Mouse (Mus musculus) ES-Bruce4 (cell line): ENCODE data around the gene Eapp. TPM values are rescaled to one million over a fixed set of nuclear protein-coding genes. Genes with fewer than 3 reads are reported as not detected.
"Not testable (repeated sequence)": the region's sequence is repeated elsewhere in the genome, so short reads cannot be mapped to it uniquely, and the experiment has no call there.

ENCODE experiments used
- H3K27ac ChIP-seq: 2 replicates; pipeline ENCODE4 v1.5.1; 2012; ENCODE audit warnings: low read length, inconsistent platforms; ENCODE audit not compliant: insufficient read depth
- H3K27me3 ChIP-seq: 2 replicates; pipeline ENCODE4 v1.6.1; 2012; ENCODE audit warnings: mild to moderate bottlenecking, low read length, inconsistent platforms; ENCODE audit not compliant: control insufficient read depth, poor library complexity, insufficient read depth, severe bottlenecking
- H3K36me3 ChIP-seq: 2 replicates; pipeline ENCODE4 v1.6.1; 2012; ENCODE audit warnings: inconsistent platforms, mild to moderate bottlenecking, low read length, moderate library complexity; ENCODE audit not compliant: control insufficient read depth, poor library complexity, insufficient read depth, severe bottlenecking
- H3K4me1 ChIP-seq: one replicate; pipeline ENCODE4 v1.8.1; 2011; ENCODE audit warnings: low read length; ENCODE audit not compliant: control insufficient read depth, insufficient read depth
- H3K4me3 ChIP-seq: 2 replicates; pipeline ENCODE4 v1.5.1; 2011; ENCODE audit warnings: low read depth, mild to moderate bottlenecking, low read length
- H3K9ac ChIP-seq: 2 replicates; pipeline ENCODE4 v1.6.1; 2012; ENCODE audit warnings: low read depth, mild to moderate bottlenecking, inconsistent platforms; ENCODE audit not compliant: poor library complexity, severe bottlenecking
- H3K9me3 ChIP-seq: replicated peaks from 2 replicates; pipeline ENCODE4 v1.6.1; 2012; ENCODE audit warnings: mild to moderate bottlenecking, low read length, inconsistent platforms; ENCODE audit not compliant: control insufficient read depth, poor library complexity, insufficient read depth, severe bottlenecking
- CTCF ChIP-seq: IDR thresholded peaks from one replicate; pipeline ENCODE4 v1.8.1; 2011; ENCODE audit warnings: low read depth, low read length
- EP300 ChIP-seq: IDR thresholded peaks from 2 replicates; pipeline ENCODE4 v1.6.1; 2011; ENCODE audit warnings: low read depth, low read length; ENCODE audit not compliant: insufficient read depth
- POLR2A ChIP-seq: IDR thresholded peaks from one replicate; pipeline ENCODE4 v1.8.1; 2011; ENCODE audit warnings: low read length; ENCODE audit not compliant: insufficient read depth
- polyA plus RNA-seq: library from polyadenylated mRNA; stranded (reverse); fragments of >200 nt; gene quantifications from 2 replicates; pipeline ENCODE4 v1.2.4, GENCODE M21; 2011; ENCODE audit warnings: low read depth; ENCODE audit not compliant: missing spikeins, insufficient read depth, insufficient read length

The Eapp gene
- polyA plus RNA-seq, 1 experiment, result 46.6 TPM

DNA sequence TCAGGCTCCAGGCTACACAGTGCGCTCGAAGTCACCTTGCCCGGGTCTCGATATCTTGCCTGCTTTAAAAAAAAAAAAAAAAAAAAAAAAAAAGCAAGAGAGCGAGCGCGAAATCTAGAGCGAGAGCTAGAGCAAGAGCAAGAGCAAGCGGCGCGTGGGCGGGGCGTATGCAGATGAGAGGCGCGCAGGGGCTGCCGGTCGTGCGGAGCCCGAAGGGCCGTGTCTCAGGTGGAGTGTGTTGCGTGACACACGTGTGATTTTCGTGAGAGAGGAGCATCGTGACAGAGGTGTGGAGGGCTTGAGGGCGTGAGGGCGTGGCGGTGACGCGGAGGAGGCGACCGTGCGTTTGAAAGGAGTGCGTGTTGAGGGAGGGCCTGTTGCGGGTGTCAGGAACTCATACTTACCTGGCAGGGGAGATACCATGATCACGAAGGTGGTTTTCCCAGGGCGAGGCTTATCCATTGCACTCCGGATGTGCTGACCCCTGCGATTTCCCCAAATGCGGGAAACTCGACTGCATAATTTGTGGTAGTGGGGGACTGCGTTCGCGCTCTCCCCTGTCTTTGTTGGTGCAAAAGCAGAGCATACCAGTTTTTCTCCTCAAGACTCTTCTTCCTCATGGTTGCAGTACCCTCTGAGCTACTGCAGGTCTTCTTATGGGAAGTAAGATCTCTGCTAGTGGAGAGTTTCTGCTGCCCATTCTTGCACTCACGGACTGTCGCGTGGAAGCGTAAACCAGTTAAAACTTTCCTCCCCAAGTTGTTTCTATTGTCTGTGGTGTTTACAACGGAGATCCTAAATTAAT, 18.3 kb upstream of the Eapp start:
- H3K4me1 ChIP-seq, H3K27ac ChIP-seq, H3K9ac ChIP-seq, H3K9me3 ChIP-seq, H3K36me3 ChIP-seq, H3K4me3 ChIP-seq, H3K27me3 ChIP-seq: not testable (repeated sequence)

DNA sequence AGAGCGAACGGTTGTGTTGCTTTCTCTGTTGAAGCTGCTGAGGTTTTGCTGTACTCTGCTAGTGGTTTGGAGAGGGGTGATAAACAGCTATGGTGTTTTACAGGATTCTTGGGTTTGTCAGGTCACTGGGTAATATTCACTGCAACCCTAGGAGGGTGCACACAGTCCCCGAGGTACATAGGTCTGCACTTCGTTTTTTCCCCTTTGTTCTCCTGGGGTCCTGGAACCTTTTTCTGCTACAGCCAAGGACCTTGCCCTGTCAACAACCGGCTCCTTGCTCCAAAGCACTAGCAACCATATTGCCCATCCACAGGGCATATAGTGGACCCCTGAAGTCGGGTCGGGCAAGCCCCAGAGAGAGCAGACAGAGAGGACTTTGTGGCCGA, 14.8 kb upstream of the Eapp start:
- not testable (repeated sequence) for H3K4me1 ChIP-seq, H3K4me3 ChIP-seq, H3K9ac ChIP-seq, H3K27me3 ChIP-seq, H3K9me3 ChIP-seq, H3K27ac ChIP-seq, H3K36me3 ChIP-seq

DNA sequence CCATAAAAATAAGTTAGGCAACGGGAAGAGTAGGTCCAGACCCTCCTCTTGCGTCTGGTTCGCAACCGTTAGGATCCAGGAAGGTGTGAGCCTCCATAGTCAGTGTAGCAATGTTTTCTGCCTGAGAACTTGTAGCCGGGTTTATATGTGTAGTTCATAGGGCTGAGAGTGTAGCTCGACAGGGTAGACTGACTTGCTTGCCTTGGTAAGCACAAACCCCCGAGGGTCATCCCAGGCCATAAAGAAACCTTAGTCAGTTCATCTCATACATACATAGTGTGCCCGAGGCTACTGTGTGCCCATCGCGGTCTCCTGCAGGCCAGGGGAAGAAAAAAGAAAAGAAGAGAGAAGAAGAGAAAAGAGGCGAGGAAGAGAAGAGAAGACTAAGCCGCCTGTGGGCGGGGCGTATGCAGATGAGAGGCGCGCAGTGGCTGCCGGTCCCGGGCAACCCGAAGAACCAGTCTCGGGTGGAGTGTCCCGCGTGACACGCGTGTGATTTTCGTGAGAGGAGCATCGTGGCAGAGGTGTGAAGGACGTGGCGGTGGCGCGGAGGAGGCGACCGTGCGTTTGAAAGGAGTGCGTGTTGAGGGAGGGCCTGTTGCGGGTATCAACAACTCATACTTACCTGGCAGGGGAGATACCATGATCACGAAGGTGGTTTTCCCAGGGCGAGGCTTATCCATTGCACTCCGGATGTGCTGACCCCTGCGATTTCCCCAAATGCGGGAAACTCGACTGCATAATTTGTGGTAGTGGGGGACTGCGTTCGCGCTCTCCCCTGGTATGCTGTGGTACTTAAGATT, 14.2 kb upstream of the Eapp start:
- H3K36me3 ChIP-seq, H3K27ac ChIP-seq, H3K9me3 ChIP-seq, H3K4me1 ChIP-seq, H3K9ac ChIP-seq, H3K27me3 ChIP-seq: not testable (repeated sequence)
- peak overlapping the region; percentile 48 for H3K4me3 ChIP-seq

DNA sequence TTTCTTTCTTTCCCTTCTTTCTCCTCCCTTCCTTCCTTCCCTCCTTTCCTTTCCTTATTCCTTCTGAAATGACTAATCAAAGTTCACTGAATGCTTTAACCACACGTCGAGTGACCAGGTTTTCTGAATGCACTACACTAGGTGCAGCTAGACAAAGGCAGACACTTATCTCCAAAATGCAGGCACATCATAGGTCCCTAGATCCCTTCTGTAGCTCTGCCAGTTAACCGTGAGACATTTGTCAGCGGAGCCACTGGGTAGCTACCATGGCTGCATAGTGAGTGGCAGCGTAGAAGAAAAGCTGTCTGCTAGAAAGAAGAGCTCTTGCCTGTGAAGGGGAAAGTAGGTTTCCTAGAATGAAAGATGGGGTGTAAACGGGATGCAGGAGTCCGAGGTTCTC, 3.7 kb upstream of the Eapp start:
- H3K27me3 ChIP-seq, result no peaks in the 10 kb centered on the region
- no peak overlapping the region for H3K9ac ChIP-seq
- H3K36me3 ChIP-seq, result no peaks in the 10 kb centered on the region
- TF ChIP-seq POLR2A (no peak), CTCF (no peak), EP300 (no peak)
- H3K9me3 ChIP-seq, result no peaks in the 10 kb centered on the region
- no peak overlapping the region for H3K27ac ChIP-seq
- no peaks in the 10 kb centered on the region for H3K4me1 ChIP-seq
- no peak overlapping the region for H3K4me3 ChIP-seq

DNA sequence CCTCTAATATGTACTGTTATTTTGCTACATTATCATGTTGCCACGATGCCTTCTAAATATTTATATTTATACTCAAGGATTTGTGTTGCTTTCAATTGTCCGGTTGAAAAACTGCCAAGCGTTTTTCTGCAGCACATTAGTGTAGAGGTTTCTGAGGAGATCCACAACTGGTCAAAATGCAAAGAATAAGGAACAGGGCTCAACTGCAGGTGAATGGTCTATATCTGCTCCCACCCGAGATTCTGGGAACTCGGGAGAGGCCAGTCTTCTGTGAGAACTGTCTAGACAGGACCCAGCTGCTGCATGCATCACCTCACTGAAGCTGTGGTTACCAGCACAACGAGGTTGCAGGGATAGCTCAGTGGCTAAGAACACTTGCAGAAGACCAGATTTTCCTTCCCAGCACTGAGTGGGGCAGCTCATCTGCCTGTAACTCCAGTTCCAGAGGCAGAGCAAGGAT, 2.1 kb upstream of the Eapp start:
- no peak overlapping the region for H3K27ac ChIP-seq
- no peaks in the 10 kb centered on the region for H3K36me3 ChIP-seq
- H3K9ac ChIP-seq, result no peak overlapping the region
- no peaks in the 10 kb centered on the region for H3K27me3 ChIP-seq
- no peak for TF ChIP-seq CTCF
- TF ChIP-seq EP300, result no peak
- no peak for TF ChIP-seq POLR2A
- no peaks in the 10 kb centered on the region for H3K4me1 ChIP-seq
- H3K9me3 ChIP-seq, result no peaks in the 10 kb centered on the region
- H3K4me3 ChIP-seq, result no peak overlapping the region

DNA sequence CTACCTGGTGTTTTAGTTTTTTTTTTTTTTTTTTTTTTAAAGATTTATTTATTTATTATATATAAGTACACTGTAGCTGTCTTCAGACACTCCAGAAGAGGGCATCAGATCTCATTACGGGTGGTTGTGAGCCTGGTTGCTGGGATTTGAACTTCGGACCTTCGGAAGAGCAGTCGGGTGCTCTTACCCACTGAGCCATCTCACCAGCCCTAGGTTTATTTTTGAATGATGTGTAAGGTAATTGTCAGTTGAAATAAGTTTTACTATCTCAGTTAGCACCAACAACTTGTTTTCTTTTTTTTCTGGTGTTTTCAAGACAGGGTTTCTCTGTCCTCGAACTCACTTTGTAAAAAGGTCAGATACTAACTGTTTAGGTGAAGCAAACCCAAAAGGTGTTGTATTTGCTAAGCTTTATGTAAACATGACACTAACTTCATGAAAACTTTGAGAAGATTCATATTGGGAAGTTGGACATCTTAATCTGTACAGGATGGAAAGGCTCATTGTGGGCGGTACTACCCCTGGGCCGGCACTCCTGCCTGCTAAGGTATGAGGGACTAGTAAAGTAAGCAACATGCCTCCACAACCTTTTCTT, 1.4 kb upstream of the Eapp start:
- no peak overlapping the region for H3K9ac ChIP-seq

More for the DNA sequence above, 1.4 kb upstream of the Eapp start:
- no peak overlapping the region for H3K27ac ChIP-seq
- no peaks in the 10 kb centered on the region for H3K27me3 ChIP-seq
- TF ChIP-seq EP300, result no peak
- TF ChIP-seq CTCF, result no peak
- no peak overlapping the region for H3K4me3 ChIP-seq
- no peaks in the 10 kb centered on the region for H3K36me3 ChIP-seq
- no peaks in the 10 kb centered on the region for H3K9me3 ChIP-seq
- no peaks in the 10 kb centered on the region for H3K4me1 ChIP-seq
